ENCODE assay signal across 17 mouse cellular contexts in the genomic region with DNA sequence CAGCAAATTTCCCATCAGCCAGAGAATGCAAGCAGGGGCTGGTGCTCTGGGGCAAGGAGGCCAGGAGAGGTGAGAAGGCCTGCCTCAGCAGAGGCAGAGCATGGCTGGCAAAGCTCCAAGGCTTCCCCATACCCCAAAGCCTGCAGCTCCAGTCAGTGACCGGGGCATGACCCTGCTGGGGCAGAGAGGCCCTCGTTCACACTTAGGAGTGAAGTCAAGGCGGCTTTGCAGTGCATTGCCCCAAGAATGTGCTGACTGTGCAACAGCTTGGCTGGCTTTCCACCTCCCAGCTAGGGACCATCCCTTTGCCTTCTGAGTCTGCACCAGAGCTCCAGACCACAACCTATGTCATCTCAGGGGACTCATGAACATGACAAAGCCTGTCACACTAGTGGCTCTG.
DNase-seq lines count a peak whose midpoint lies in the region; ATAC-seq lines count a peak whose summit lies in the region.
"Had no signal": no experiment of that assay in that cellular context is flagged by ENCODE, and none has a peak within 500 bp of the region (broad histone marks: within the 10 kb centered on the region; RNA-seq: fewer than 3 reads in every experiment).

No protein-coding gene starts in this region.

- H3K4me2 ChIP-seq in lung, embryonic 15.5 days = no peak overlapping the region
- H3K4me2 ChIP-seq: embryonic facial prominence, embryonic 12.5 days; liver, embryonic 12.5 days; midbrain, embryonic 12.5 days; neural tube, embryonic 12.5 days had no signal

- no peaks in the 10 kb centered on the region for H3K9me3 ChIP-seq in heart, embryonic 10.5 days
- no peaks in the 10 kb centered on the region for H3K9me3 ChIP-seq in lung, embryonic 15.5 days
- H3K9me3 ChIP-seq: embryonic facial prominence, embryonic 12.5 days; liver, embryonic 12.5 days; midbrain, embryonic 12.5 days; neural tube, embryonic 12.5 days had no signal

- no peaks in the 10 kb centered on the region for H3K36me3 ChIP-seq in heart, embryonic 10.5 days
- H3K36me3 ChIP-seq in lung, embryonic 15.5 days = no peaks in the 10 kb centered on the region
- H3K36me3 ChIP-seq: embryonic facial prominence, embryonic 12.5 days; liver, embryonic 12.5 days; midbrain, embryonic 12.5 days; neural tube, embryonic 12.5 days had no signal

- peak; percentile 44; the same call in 1 of the 2 replicates for ATAC-seq in lung, embryonic 15.5 days (ENCODE audit: borderline replicate concordance, extremely low read depth, low FRiP score, low TSS enrichment)
- ATAC-seq: forebrain, embryonic 14.5 days; hindbrain, embryonic 16.5 days; liver, embryonic 12.5 days had no signal

- H3K9ac ChIP-seq in lung, embryonic 15.5 days = no peak overlapping the region
- H3K9ac ChIP-seq: embryonic facial prominence, embryonic 12.5 days; liver, embryonic 12.5 days; midbrain, embryonic 12.5 days; neural tube, embryonic 12.5 days had no signal

- 15% methylated on average over 3 of the region's 3 CpGs for WGBS in heart, embryonic 10.5 days
- 30% methylated on average over 3 of the region's 3 CpGs for WGBS in lung, embryonic 15.5 days

- intact Hi-C loops in heart, postnatal 14 days (cut with DNase I) = no loop called here

- no peak overlapping the region for H3K4me3 ChIP-seq in heart, embryonic 10.5 days
- H3K4me3 ChIP-seq in lung, embryonic 15.5 days = no peak overlapping the region
- H3K4me3 ChIP-seq: embryonic facial prominence, embryonic 12.5 days; liver, embryonic 12.5 days; midbrain, embryonic 12.5 days; neural tube, embryonic 12.5 days had no signal

- H3K27me3 ChIP-seq in heart, embryonic 10.5 days (ENCODE audit: insufficient read depth, poor library complexity, severe bottlenecking) = peaks cover 52% of the 10 kb centered on the region
- H3K27me3 ChIP-seq in lung, embryonic 15.5 days = no peaks in the 10 kb centered on the region
- H3K27me3 ChIP-seq: embryonic facial prominence, embryonic 12.5 days; liver, embryonic 12.5 days; midbrain, embryonic 12.5 days; neural tube, embryonic 12.5 days had no signal

- DNase-seq in heart, embryonic 10.5 days (ENCODE audit: low spot score) = peak; percentile 84
- DNase-seq in heart, postnatal 14 days = no peak
- DNase-seq in lung, postnatal 25 days (ENCODE audit: low spot score) = no peak
- peak; percentile 55 for DNase-seq in kidney, adult 18-20 months
- DNase-seq in kidney, postnatal 4 days = peak; percentile 67 to 81
- DNase-seq in urinary bladder, postnatal 4 days (ENCODE audit: low spot score in 2 of 2) = no peak
- DNase-seq in frontal cortex, postnatal 25 days (ENCODE audit: low spot score in 2 of 2) = no peak
- DNase-seq: cerebellum, adult 2 months; layer of hippocampus, postnatal 36 days; thymus, adult 18-20 months had no signal

- peak overlapping the region; percentile 24; the same call in 1 of the 2 replicates for H3K27ac ChIP-seq in heart, embryonic 10.5 days
- H3K27ac ChIP-seq in lung, embryonic 15.5 days = no peak overlapping the region
- H3K27ac ChIP-seq: embryonic facial prominence, embryonic 12.5 days; liver, embryonic 12.5 days; midbrain, embryonic 12.5 days; neural tube, embryonic 12.5 days had no signal

- peaks cover 53% of the 10 kb centered on the region for H3K4me1 ChIP-seq in heart, embryonic 10.5 days
- peaks cover 9% of the 10 kb centered on the region; the same call in 1 of the 2 replicates for H3K4me1 ChIP-seq in lung, embryonic 15.5 days
- H3K4me1 ChIP-seq: liver, embryonic 12.5 days; midbrain, embryonic 12.5 days had no signal

Comparison
In these comparisons a context has a peak if more than half of its experiments do, and no peak if none do; other contexts are left out.
1. DNase-seq: peak in heart, embryonic 10.5 days (single experiment), kidney, adult 18-20 months (single experiment) and kidney, postnatal 4 days (2 of 2); none in heart, postnatal 14 days (0 of 2), lung, postnatal 25 days (single experiment), urinary bladder, postnatal 4 days (0 of 2) and frontal cortex, postnatal 25 days (0 of 2).